Mouse (Mus musculus) bone marrow macrophage, adult 2 months (primary cell): ENCODE data around the gene Map3k5.

Experiments
- CTCF ChIP-seq: IDR thresholded peaks from 2 replicates; pipeline ENCODE4 v1.5.1; 2012; ENCODE audit warnings: low read depth, mild to moderate bottlenecking, low read length, moderate library complexity
- POLR2A ChIP-seq: IDR thresholded peaks from 2 replicates; pipeline ENCODE4 v1.6.1; 2012; ENCODE audit warnings: mild to moderate bottlenecking, low read depth, low read length, borderline replicate concordance

DNA sequence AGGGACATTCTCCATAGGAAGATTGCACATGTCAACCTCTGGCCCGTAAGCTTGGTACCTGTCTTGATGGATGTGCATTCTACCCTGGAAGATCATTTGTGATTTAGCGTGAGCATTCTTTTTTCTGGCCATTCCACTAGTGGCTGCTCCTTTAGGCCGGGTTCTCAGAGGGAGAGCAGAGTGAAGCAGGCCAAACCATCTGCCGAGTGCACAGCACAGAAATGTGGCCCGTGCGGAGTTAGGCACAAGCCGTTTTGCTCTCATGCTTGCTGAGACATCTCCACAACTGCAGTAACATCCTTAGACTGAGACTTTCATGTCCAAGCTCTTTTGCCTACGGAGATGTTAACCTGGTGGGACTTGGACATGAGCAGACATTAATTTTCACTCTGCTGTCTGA is 107.8 kb downstream of the Map3k5 start:
- TF ChIP-seq CTCF = no peak
- no peak for TF ChIP-seq POLR2A
